Mouse (Mus musculus): ENCODE measurements around the gene Wipf1.

- TF ChIP-seq POLR2A (IDR thresholded peaks at IDR 0.05; ENCODE audit: insufficient read depth, low read length) (no peak), CTCF (IDR thresholded peaks at IDR 0.05; ENCODE audit: low read depth, low read length) (no peak)
Observed at GRCm38 (mm10) chr2:73456154-73456553, 73.4 kb downstream of the Wipf1 start.
